8 mouse cellular contexts compared by ENCODE assay signal in genomic region chr4:154159002-154159401, GRCm38 (mm10). TPM values are rescaled to one million over a fixed set of nuclear protein-coding genes. Genes with fewer than 3 reads are reported as not detected.
A peak's percentile ranks its signal among the peaks of the same experiment; 100 is the strongest.
DNase-seq lines count a peak whose midpoint lies in the region; ATAC-seq and TF ChIP-seq lines count a peak whose summit lies in the region.

No protein-coding gene starts in this region.

- H3K4me1 ChIP-seq in MEL (ENCODE audit: control insufficient read depth in 1 of 2, insufficient read depth in 2 of 2, low read length in 2 of 2) = peaks cover 0 to 4% of the 10 kb centered on the region in 2 experiments; a peak in 2 of 4 replicates
- peaks cover 18% of the 10 kb centered on the region for H3K4me1 ChIP-seq in forebrain, embryonic 16.5 days (replicated peaks; ENCODE audit: control insufficient read depth, insufficient read depth, low read length)
- peaks cover 37% of the 10 kb centered on the region for H3K4me1 ChIP-seq in hindbrain, embryonic 10.5 days (replicated peaks)
- H3K4me1 ChIP-seq in lung, embryonic 15.5 days = peaks cover 18% of the 10 kb centered on the region

- peaks cover 2 to 6% of the 10 kb centered on the region in 2 experiments; a peak in 2 of 4 replicates for H3K36me3 ChIP-seq in MEL (ENCODE audit: control insufficient read depth in 1 of 2, insufficient read depth in 2 of 2, low read length in 2 of 2)
- H3K36me3 ChIP-seq in forebrain, embryonic 16.5 days (ENCODE audit: control insufficient read depth, insufficient read depth) = peaks cover 17% of the 10 kb centered on the region
- H3K36me3 ChIP-seq in hindbrain, embryonic 10.5 days = peaks cover 51% of the 10 kb centered on the region
- H3K36me3 ChIP-seq in lung, embryonic 15.5 days = peaks cover 42% of the 10 kb centered on the region

- TF ChIP-seq POLR2A in MEL (IDR thresholded peaks at IDR 0.05; ENCODE audit: control insufficient read depth in 1 of 2, insufficient read depth in 1 of 2, low read depth in 1 of 2, low read length in 2 of 2, poor library complexity in 1 of 2) = peak in 1 of 2 experiments; percentile 33; a peak in 1 of 4 replicates

- DNase-seq in MEL (ENCODE audit: low read depth, low spot score) = peak; percentile 88
- DNase-seq in cerebellum, adult 18-20 months = peak; percentile 89
- DNase-seq in hindbrain, embryonic 10.5 days (ENCODE audit: low spot score) = peak; percentile 86
- peak; percentile 91 for DNase-seq in layer of hippocampus, adult 9-10 months (ENCODE audit: low spot score)
- DNase-seq in ovary, postnatal 14 days (ENCODE audit: low spot score) = peak; percentile 84
- peak; percentile 90 for DNase-seq in thymus, postnatal 14 days

- 0 out of 2 replicates have a peak, but pooled peaks have one; percentile 0 for ATAC-seq in forebrain, embryonic 16.5 days
- ATAC-seq in lung, embryonic 15.5 days (ENCODE audit: borderline replicate concordance, extremely low read depth, low FRiP score, low TSS enrichment) = peak; percentile 1; the same call in 1 of the 2 replicates

- H3K9me3 ChIP-seq in MEL (replicated peaks; ENCODE audit: insufficient read depth, low read length) = no peaks in the 10 kb centered on the region
- H3K9me3 ChIP-seq in forebrain, embryonic 16.5 days (ENCODE audit: control insufficient read depth, low read length) = no peaks in the 10 kb centered on the region
- no peaks in the 10 kb centered on the region for H3K9me3 ChIP-seq in hindbrain, embryonic 10.5 days
- no peaks in the 10 kb centered on the region for H3K9me3 ChIP-seq in lung, embryonic 15.5 days

- peaks cover 3% of the 10 kb centered on the region for H3K79me2 ChIP-seq in MEL (ENCODE audit: control insufficient read depth, insufficient read depth, low read length, poor library complexity)

- WGBS in forebrain, embryonic 16.5 days = 13% methylated on average over 6 of the region's 6 CpGs
- 23% methylated on average over 6 of the region's 6 CpGs for WGBS in hindbrain, embryonic 10.5 days
- WGBS in lung, embryonic 15.5 days = 15% methylated on average over 6 of the region's 6 CpGs

- TF ChIP-seq RAD21 in MEL (IDR thresholded peaks at IDR 0.05; ENCODE audit: low read depth, low read length) = peak; percentile 29

- H3K9ac ChIP-seq in MEL (ENCODE audit: control insufficient read depth, low read depth, low read length, poor library complexity, severe bottlenecking) = no peak overlapping the region
- H3K9ac ChIP-seq in forebrain, embryonic 16.5 days (replicated peaks; ENCODE audit: low read depth, low read length) = no peak overlapping the region
- no peak overlapping the region for H3K9ac ChIP-seq in lung, embryonic 15.5 days

- H3K27me3 ChIP-seq in MEL (ENCODE audit: control insufficient read depth in 1 of 2, insufficient read depth in 2 of 2, low read length in 2 of 2) = no peaks in the 10 kb centered on the region
- no peaks in the 10 kb centered on the region for H3K27me3 ChIP-seq in forebrain, embryonic 16.5 days (replicated peaks; ENCODE audit: control insufficient read depth, insufficient read depth, low read length)
- no peaks in the 10 kb centered on the region for H3K27me3 ChIP-seq in hindbrain, embryonic 10.5 days (ENCODE audit: insufficient read depth, poor library complexity, severe bottlenecking)
- H3K27me3 ChIP-seq in lung, embryonic 15.5 days = no peaks in the 10 kb centered on the region

- no peak for TF ChIP-seq EP300 in MEL (IDR thresholded peaks at IDR 0.05; ENCODE audit: low read depth in 1 of 2, low read length in 2 of 2)

- peak overlapping the region; percentile 86; the same call in 1 of the 2 replicates for H3K4me2 ChIP-seq in forebrain, embryonic 16.5 days (ENCODE audit: low read length)
- peak overlapping the region; percentile 91; the same call in 1 of the 2 replicates for H3K4me2 ChIP-seq in lung, embryonic 15.5 days

- no peak overlapping the region for H3K27ac ChIP-seq in MEL (ENCODE audit: control insufficient read depth, low read depth, low read length)
- no peak overlapping the region for H3K27ac ChIP-seq in forebrain, embryonic 16.5 days (ENCODE audit: low read length)
- no peak overlapping the region for H3K27ac ChIP-seq in hindbrain, embryonic 10.5 days
- H3K27ac ChIP-seq in lung, embryonic 15.5 days = no peak overlapping the region

- TF ChIP-seq CTCF in MEL (IDR thresholded peaks at IDR 0.05 in 2 of 3, conservative IDR thresholded peaks at IDR 0.05 in 1 of 3; ENCODE audit: control insufficient read depth in 1 of 3, insufficient read depth in 1 of 3, low read depth in 2 of 3, low read length in 3 of 3, poor library complexity in 1 of 3, severe bottlenecking in 1 of 3) = peak; percentile 66 to 99 (median 82)

- no peak overlapping the region for H3K4me3 ChIP-seq in MEL (ENCODE audit: control insufficient read depth in 1 of 2, insufficient read depth in 1 of 2, low read depth in 2 of 2, low read length in 2 of 2)
- H3K4me3 ChIP-seq in forebrain, embryonic 16.5 days (replicated peaks; ENCODE audit: low read length) = no peak overlapping the region
- H3K4me3 ChIP-seq in hindbrain, embryonic 10.5 days = peak overlapping the region; percentile 96
- peak overlapping the region; percentile 98; the same call in 1 of the 2 replicates for H3K4me3 ChIP-seq in lung, embryonic 15.5 days

TF ChIP-seq in MEL, 35 proteins besides CTCF, POLR2A, EP300 and RAD21:
- TF ChIP-seq SMC3 (IDR thresholded peaks at IDR 0.05; ENCODE audit: low read depth, low read length) = peak; percentile 52
- peak; percentile 52; the same call in 1 of the 2 replicates for TF ChIP-seq SIN3A (IDR thresholded peaks at IDR 0.05; ENCODE audit: low read length)
- no peak for TF ChIP-seq MAX (IDR thresholded peaks at IDR 0.05; ENCODE audit: low read length)
- TF ChIP-seq USF2 (IDR thresholded peaks at IDR 0.05; ENCODE audit: borderline replicate concordance in 1 of 2, insufficient read depth in 1 of 2, low read depth in 1 of 2, low read length in 2 of 2) = no peak
- no peak for TF ChIP-seq MYB (IDR thresholded peaks at IDR 0.05; ENCODE audit: low read depth, low read length)
TF ChIP-seq in MEL: peak in this region for 2.

RNA-seq across cellular contexts. Expression of gene Tprgl, which starts 1.5 kb away (rescaled TPM):
- 43.5 and 49.3 TPM in 2 replicates for total RNA-seq in MEL (2012; rRNA removed)
- 100 to 1,000 TPM in 1 of 2 experiments, 10 to 100 TPM in 1; 67.4 to 163 TPM for polyA plus RNA-seq in MEL (2012; ENCODE audit: insufficient read depth in 1 of 2, insufficient read length in 2 of 2, low read depth in 1 of 2, low replicate concordance in 2 of 2, missing spikeins in 1 of 2)
- 174 and 176 TPM in 2 replicates for polyA plus RNA-seq in forebrain, embryonic 16.5 days (2015; fragmentation: Nextera tagmentation; extraction: Ambion mirVana)
- polyA plus RNA-seq in hindbrain, embryonic 10.5 days (2016; fragmentation: Nextera tagmentation; extraction: Ambion mirVana) = 122 and 150 TPM in 2 replicates
- polyA plus RNA-seq in lung, embryonic 15.5 days (2015; fragmentation: Nextera tagmentation; extraction: Ambion mirVana) = 141 and 143 TPM in 2 replicates

RNA-seq across cellular contexts. Expression of gene Megf6, which starts 11.5 kb away (rescaled TPM):
- 0.12 TPM in 1 of 2 replicates, not detected in the other for total RNA-seq in MEL (2012; rRNA removed)
- polyA plus RNA-seq in MEL (2012; ENCODE audit: insufficient read depth in 1 of 2, insufficient read length in 2 of 2, low read depth in 1 of 2, low replicate concordance in 2 of 2, missing spikeins in 1 of 2) = under 1 TPM in 1 of 2 experiments, not detected in 1; 0.07 TPM
- 7.7 and 10.0 TPM in 2 replicates for polyA plus RNA-seq in forebrain, embryonic 16.5 days (2015; fragmentation: Nextera tagmentation; extraction: Ambion mirVana)
- 28.2 and 29.2 TPM in 2 replicates for polyA plus RNA-seq in hindbrain, embryonic 10.5 days (2016; fragmentation: Nextera tagmentation; extraction: Ambion mirVana)
- polyA plus RNA-seq in lung, embryonic 15.5 days (2015; fragmentation: Nextera tagmentation; extraction: Ambion mirVana) = 20.9 and 23.3 TPM in 2 replicates

RNA-seq across cellular contexts. Expression of gene Wrap73, which starts 16.8 kb away (rescaled TPM):
- 41.7 and 49.7 TPM in 2 replicates for total RNA-seq in MEL (2012; rRNA removed)
- 10 to 100 TPM in 1 of 2 experiments, not detected in 1; 49.7 TPM for polyA plus RNA-seq in MEL (2012; ENCODE audit: insufficient read depth in 1 of 2, insufficient read length in 2 of 2, low read depth in 1 of 2, low replicate concordance in 2 of 2, missing spikeins in 1 of 2)
- 59.2 and 60.7 TPM in 2 replicates for polyA plus RNA-seq in forebrain, embryonic 16.5 days (2015; fragmentation: Nextera tagmentation; extraction: Ambion mirVana)
- polyA plus RNA-seq in hindbrain, embryonic 10.5 days (2016; fragmentation: Nextera tagmentation; extraction: Ambion mirVana) = 44.3 and 52.6 TPM in 2 replicates
- polyA plus RNA-seq in lung, embryonic 15.5 days (2015; fragmentation: Nextera tagmentation; extraction: Ambion mirVana) = 39.5 and 41.7 TPM in 2 replicates

RNA-seq across cellular contexts. Expression of gene Trp73, which starts 19.0 kb away (rescaled TPM):
- total RNA-seq in MEL (2012; rRNA removed) = 0.04 TPM in 1 of 2 replicates, not detected in the other
- under 1 TPM in 1 of 2 experiments, not detected in 1; 0.03 TPM for polyA plus RNA-seq in MEL (2012; ENCODE audit: insufficient read depth in 1 of 2, insufficient read length in 2 of 2, low read depth in 1 of 2, low replicate concordance in 2 of 2, missing spikeins in 1 of 2)
- polyA plus RNA-seq in forebrain, embryonic 16.5 days (2015; fragmentation: Nextera tagmentation; extraction: Ambion mirVana) = 5.7 and 5.9 TPM in 2 replicates
- polyA plus RNA-seq in hindbrain, embryonic 10.5 days (2016; fragmentation: Nextera tagmentation; extraction: Ambion mirVana) = 1.8 and 2.7 TPM in 2 replicates
- polyA plus RNA-seq in lung, embryonic 15.5 days (2015; fragmentation: Nextera tagmentation; extraction: Ambion mirVana) = 1.6 and 1.8 TPM in 2 replicates

Comparison
In these comparisons a context has a peak if more than half of its experiments do, and no peak if none do; other contexts are left out.
1. H3K4me3 ChIP-seq: peak in hindbrain, embryonic 10.5 days (single experiment) and lung, embryonic 15.5 days (single experiment); none in MEL (0 of 2) and forebrain, embryonic 16.5 days (single experiment).
2. Peak in every context shown above with its lines, with median percentiles within 50 percentile points of each other: DNase-seq.